Mouse (Mus musculus) thymus, postnatal 25 days (tissue): ENCODE data around the gene Mmgt1.

Experiments used
- DNase-seq: peaks from one replicate; pipeline ENCODE4 v3.0.0; 2022

The Mmgt1 gene

GRCm38 (mm10) chrX:56597887-56598640 lies at the start of gene Mmgt1:
Gene Mmgt1 (minus strand): TSS chrX:56598069.
- DNase-seq: peak; percentile 85

DNA sequence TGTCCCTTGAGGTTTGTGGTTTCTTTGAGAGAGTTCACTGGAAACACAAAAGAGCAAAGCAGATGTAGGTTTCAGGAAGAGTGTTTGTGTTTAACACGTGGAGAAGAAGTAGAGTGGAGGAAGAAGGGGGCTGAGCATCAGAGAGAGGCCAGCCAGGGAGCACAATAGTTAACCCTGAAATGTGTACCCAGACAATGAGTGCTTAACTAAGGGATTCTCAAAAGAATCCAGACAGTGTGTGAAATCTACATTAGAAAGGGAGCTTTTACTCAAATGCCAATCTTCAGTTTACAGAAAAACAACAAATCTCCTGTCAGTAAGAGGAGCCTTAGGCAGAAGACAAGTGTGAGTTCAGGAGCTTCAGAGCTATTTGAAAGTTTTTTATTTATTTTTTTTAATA lies 42.2 kb upstream of the Mmgt1 start:
- DNase-seq: no peak

GRCm38 (mm10) chrX:56636185-56636584 lies 38.3 kb upstream of the Mmgt1 start:
- no peak for DNase-seq

- no peak for DNase-seq
Observed at GRCm38 (mm10) chrX:56615236-56615635, 17.4 kb upstream of the Mmgt1 start.

GRCm38 (mm10) chrX:56610318-56610694 lies 12.4 kb upstream of the Mmgt1 start:
- DNase-seq: peak; percentile 15

- peak; percentile 83 for DNase-seq
Observed at GRCm38 (mm10) chrX:56609623-56610317, 11.9 kb upstream of the Mmgt1 start, which contains the start of gene Slc9a6. Gene Slc9a6 (plus strand): TSS chrX:56609757.

DNA sequence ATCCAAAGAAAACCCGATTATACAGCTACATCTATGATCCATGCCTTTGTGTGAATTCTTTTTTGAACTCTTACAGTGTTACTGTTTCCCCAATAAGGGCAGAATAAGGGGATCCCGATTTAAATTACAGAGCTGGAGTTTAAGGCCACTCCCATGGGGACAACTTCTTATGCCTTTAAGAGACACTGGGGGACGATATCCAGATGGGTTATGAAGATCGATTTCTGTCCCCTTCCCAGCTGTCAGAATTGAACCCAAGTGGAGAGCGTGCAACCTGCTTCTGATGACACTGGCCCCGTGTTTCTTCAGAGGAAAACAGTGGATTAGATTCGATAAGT lies 11.4 kb upstream of the Mmgt1 start:
- DNase-seq: no peak

- no peak for DNase-seq
Observed at GRCm38 (mm10) chrX:56607032-56607710, 9.3 kb upstream of the Mmgt1 start.

DNA sequence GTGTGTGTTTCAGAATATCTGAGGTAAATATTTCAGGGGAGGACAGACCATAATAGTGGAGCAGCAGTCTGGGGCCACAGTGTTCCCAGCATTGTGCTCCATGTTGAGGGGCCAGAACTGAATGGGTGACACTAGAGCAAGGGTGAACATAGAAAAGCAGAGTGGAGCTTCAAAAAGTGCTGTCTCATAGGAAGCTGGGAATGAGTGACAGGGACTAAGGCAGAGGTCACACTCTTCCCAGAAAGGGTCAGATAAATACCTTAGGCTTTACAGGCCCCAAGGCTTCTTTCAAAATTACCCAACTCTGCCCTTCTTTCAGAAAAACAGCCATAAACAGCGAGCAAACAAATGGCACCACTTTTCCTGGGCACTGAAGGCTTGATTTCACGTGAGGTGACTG lies 8.7 kb upstream of the Mmgt1 start:
- no peak for DNase-seq

GRCm38 (mm10) chrX:56597219-56597886 lies 516 bp downstream of the Mmgt1 start:
- no peak for DNase-seq

- no peak for DNase-seq
Observed at GRCm38 (mm10) chrX:56578200-56578599, 19.7 kb downstream of the Mmgt1 start.

DNA sequence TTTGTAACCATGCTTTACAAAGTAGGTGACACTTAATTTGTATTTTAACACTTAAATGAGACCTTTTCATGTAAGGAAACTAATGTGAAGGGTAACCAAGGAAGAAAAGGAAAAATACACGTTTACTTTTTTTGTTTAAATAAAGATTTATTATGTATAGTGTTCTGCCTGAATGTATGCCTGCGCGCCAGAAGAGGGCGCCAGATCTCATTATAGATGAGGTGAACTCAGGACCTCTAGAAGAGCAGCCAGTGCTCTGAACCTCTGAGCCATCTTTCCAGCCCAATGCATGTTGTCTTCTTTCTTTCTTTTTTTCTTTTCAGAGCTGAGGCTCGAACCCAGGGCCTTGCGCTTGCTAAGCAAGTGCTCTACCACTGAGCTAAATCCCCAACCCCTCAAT lies 25.4 kb downstream of the Mmgt1 start:
- DNase-seq: peak; percentile 11

DNA sequence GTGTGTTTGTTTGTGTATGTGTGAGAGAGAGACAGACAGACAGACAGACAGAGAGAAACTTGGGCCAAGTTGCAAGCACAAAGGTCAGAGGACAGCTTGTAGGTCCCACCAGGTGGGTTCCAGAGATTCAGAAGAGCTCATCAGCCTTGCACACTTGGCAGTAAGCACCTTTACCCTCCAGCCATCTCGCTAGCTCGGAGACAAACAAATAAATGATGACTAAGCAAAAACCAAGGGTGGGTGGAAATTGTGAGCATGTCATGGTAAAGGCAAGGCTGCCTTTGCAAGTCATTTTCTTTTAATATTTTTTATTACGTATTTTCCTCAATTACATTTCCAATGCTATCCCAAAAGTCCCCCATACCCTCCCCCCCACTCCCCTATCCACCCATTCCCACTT lies 44.3 kb downstream of the Mmgt1 start:
- DNase-seq: no peak

DNA sequence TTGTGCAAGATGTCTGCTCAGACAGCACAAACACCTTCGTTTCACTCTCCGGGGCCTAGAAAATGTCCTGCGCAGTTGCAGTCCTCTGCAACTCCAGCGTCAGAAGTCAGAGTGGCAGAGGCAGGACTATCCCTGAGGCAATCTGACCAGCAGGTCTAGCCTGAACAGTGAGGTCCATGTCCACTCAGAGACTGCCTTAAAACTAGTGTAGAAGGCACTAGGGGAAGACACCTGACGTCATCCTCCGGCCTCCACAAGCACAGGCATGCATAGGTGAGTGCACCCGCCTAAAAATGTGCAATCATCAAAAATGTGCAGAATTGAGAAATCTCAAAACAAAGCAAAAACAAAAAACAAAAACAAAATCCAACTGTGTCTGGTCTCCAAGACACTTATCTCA lies 48.4 kb downstream of the Mmgt1 start, which contains the start of gene Gm648:
Gene Gm648 (minus strand): TSS at position 101 of the 400 bp plus-strand sequence.
- no peak for DNase-seq

DNA sequence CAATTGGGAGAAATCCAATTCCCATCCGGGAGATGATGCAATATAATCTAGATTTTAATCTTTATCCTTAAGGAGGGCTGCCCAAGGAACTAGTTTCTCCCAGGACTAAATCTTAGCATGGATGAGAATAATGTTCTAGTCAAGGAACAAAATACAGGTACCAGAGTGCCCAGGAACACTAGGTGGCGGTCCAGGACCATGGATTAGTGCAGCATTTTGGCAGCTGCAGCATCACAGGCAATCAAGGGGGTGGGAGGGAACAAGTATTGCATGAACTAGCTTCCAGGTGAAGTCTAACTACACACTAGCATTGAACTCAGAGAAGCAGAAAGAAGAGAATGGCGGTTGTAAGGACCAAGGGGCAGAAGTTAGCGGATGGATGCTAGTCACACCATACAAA lies 60.7 kb downstream of the Mmgt1 start:
- DNase-seq: peak; percentile 5
